Mouse (Mus musculus) midbrain, embryonic 15.5 days (tissue): ENCODE measurements around the gene Prl3c1. TPM values are rescaled to one million over a fixed set of nuclear protein-coding genes. Genes with fewer than 3 reads are reported as not detected.
"Not testable (repeated sequence)": the region's sequence is repeated elsewhere in the genome, so short reads cannot be mapped to it uniquely, and the experiment has no call there.

Source experiments
- ATAC-seq: fragments of 200-750 bp; cut with Nextera tagmentation; replicated peaks from 2 replicates; pipeline ENCODE4 v1.8.0; 2017; ENCODE audit warnings: moderate TSS enrichment
- H3K27ac ChIP-seq: fragments of 300-500 bp; sonication (generic); 2 replicates; pipeline ENCODE4 v1.5.1; 2015; ENCODE audit warnings: mild to moderate bottlenecking, inconsistent platforms
- H3K27me3 ChIP-seq: fragments of 300-500 bp; sonication (generic); replicated peaks from 2 replicates; pipeline ENCODE4 v1.6.1; 2015; ENCODE audit warnings: inconsistent platforms
- H3K36me3 ChIP-seq: fragments of 300-500 bp; sonication (generic); replicated peaks from 2 replicates; pipeline ENCODE4 v1.6.1; 2015; ENCODE audit warnings: inconsistent platforms
- H3K4me1 ChIP-seq: fragments of 300-500 bp; sonication (generic); 2 replicates; pipeline ENCODE4 v1.6.1; 2015; ENCODE audit warnings: inconsistent platforms
- H3K4me2 ChIP-seq: fragments of 300-500 bp; sonication (generic); 2 replicates; pipeline ENCODE4 v1.6.1; 2015; ENCODE audit warnings: inconsistent platforms, mild to moderate bottlenecking, moderate library complexity
- H3K4me3 ChIP-seq: fragments of 300-500 bp; sonication (generic); 2 replicates; pipeline ENCODE4 v1.5.1; 2015; ENCODE audit warnings: mild to moderate bottlenecking, inconsistent platforms
- H3K9ac ChIP-seq: fragments of 300-500 bp; sonication (generic); 2 replicates; pipeline ENCODE4 v1.6.1; 2015; ENCODE audit warnings: mild to moderate bottlenecking, inconsistent platforms
- H3K9me3 ChIP-seq: fragments of 300-500 bp; sonication (generic); 2 replicates; pipeline ENCODE4 v1.6.1; 2016; ENCODE audit warnings: inconsistent platforms
- WGBS: fragments of 180-500 bp; shearing (Covaris S2); methylation state at CpG from one replicate; pipeline ENCODE4 v1.1.7; 2015; ENCODE audit warnings: mixed read lengths; 5-methylcytosine and 5-hydroxymethylcytosine counted together
- polyA plus RNA-seq: library from polyadenylated mRNA; unstranded; fragments of >200 nt; fragmentation: Nextera tagmentation; extraction: Ambion mirVana; gene quantifications from 2 replicates; pipeline ENCODE4 v1.2.1, GENCODE M21; 2015

Prl3c1 gene
- polyA plus RNA-seq, result not detected in 2 replicates

DNA sequence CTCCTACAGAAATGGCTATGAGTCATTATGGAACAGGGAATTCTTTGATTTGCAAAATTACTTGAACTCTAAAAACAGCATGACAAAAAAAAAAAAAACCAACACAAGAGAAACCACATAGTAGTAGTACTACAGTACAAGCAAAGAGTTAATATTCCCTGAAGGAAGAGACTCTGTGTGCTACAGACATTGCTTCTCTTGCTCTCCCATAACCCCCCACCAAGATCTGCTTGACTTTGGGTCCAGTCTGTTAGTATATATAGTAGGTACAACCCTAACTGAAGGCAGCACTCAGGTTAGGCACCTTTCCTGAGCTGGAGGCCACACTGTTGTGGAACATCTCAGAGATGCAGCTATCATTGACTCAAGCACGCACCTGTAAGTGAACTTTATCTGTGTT is at the start of gene Prl3c1:
Gene Prl3c1, plus strand, starts transcription at position 301 of the 400 bp plus-strand sequence.
- 94% methylated on average over 1 of the region's 1 CpGs for WGBS
- ATAC-seq, result no peak
- Histone ChIP-seq H3K9me3 (no peaks in the 10 kb centered on the region), H3K36me3 (no peaks in the 10 kb centered on the region), H3K27me3 (no peaks in the 10 kb centered on the region), H3K4me1 (no peaks in the 10 kb centered on the region), H3K9ac (no peak within 1 kb of the TSS), H3K4me2 (no peak within 1 kb of the TSS), H3K27ac (no peak within 1 kb of the TSS), H3K4me3 (no peak within 1 kb of the TSS)

DNA sequence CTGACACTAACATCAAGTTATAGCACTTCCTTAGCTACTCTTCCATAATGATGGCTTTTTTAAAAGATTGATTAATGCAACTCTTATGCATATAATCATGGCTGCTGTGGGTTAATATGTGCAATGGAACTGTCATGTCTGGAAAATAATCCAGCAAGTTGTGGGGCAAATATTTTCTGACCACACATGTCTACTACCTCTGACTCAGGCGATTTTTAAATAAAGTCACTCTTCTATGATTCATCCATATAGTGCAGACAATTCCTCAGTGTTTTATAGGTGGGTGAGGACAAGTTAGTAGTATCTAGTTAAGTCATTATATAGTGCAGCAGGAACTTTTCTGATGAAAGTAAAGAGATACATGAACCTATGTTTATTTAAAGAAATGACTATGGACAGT is 48.2 kb upstream of the Prl3c1 start:
- no peaks in the 10 kb centered on the region for H3K27me3 ChIP-seq
- H3K4me2 ChIP-seq, result no peak overlapping the region
- no peaks in the 10 kb centered on the region for H3K36me3 ChIP-seq
- no peak overlapping the region for H3K27ac ChIP-seq
- no peaks in the 10 kb centered on the region for H3K9me3 ChIP-seq
- WGBS, result 76% methylated on average over 1 of the region's 1 CpGs
- H3K4me3 ChIP-seq, result no peak overlapping the region
- no peak for ATAC-seq
- no peaks in the 10 kb centered on the region for H3K4me1 ChIP-seq
- H3K9ac ChIP-seq, result no peak overlapping the region

DNA sequence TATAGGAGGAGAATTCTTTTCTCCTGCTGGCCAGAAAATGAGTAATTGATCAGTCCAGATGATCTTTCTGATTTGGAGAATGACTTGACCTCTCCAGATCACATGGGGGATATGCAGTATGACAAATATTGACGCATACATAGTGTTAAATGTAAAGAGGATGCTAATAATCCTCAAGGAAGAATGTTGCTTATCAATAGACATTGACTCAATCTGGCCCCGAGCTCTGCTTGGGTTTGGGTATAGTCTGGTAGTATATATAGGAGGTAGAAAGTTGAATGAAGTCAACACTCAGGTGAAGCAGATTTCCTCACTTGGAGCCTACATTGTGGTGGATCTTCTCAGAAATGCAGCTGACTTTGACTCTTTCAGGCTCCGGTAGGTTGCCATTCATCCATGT is 40.0 kb upstream of the Prl3c1 start, which contains the start of gene Prl3d3:
Gene Prl3d3, plus strand, starts transcription at position 301 of the 400 bp plus-strand sequence.
- not testable (repeated sequence) for ATAC-seq, H3K36me3 ChIP-seq
- 88% methylated on average over 3 of the region's 3 CpGs for WGBS

DNA sequence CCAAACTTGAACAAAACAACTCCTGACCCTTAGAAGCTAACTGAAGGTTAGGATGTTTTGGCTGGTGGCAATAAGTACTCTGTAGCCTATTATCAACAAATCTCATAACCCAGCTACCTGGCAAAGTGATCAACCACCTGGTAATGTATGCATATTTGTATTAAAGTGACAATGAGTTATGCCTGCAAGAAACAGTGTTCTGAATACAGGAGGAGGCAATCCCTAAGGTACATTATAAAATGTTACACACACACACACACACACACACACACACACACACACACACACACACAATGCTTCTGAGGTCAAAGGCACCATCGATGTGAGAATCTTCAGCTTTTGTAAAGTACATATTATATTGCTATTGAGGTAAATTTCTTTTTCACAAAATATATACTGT is 45.1 kb downstream of the Prl3c1 start, which contains the start of gene Prl3b1:
Gene Prl3b1, plus strand, starts transcription at position 301 of the 400 bp plus-strand sequence.
- H3K27ac ChIP-seq, result no peak within 1 kb of the TSS
- H3K4me2 ChIP-seq, result no peak within 1 kb of the TSS
- 100% methylated on average over 1 of the region's 1 CpGs for WGBS
- no peak for ATAC-seq
- H3K36me3 ChIP-seq, result no peaks in the 10 kb centered on the region
- no peak within 1 kb of the TSS for H3K9ac ChIP-seq
- H3K4me1 ChIP-seq, result no peaks in the 10 kb centered on the region
- H3K27me3 ChIP-seq, result no peaks in the 10 kb centered on the region
- H3K9me3 ChIP-seq, result no peaks in the 10 kb centered on the region
- H3K4me3 ChIP-seq, result no peak within 1 kb of the TSS

More for the DNA sequence above, 40.0 kb upstream of the Prl3c1 start, which contains the start of gene Prl3d3:
- not testable (repeated sequence) for H3K27ac ChIP-seq, H3K4me1 ChIP-seq, H3K27me3 ChIP-seq, H3K9me3 ChIP-seq, H3K4me3 ChIP-seq, H3K9ac ChIP-seq, H3K4me2 ChIP-seq

Other genes starting within 250 kb of the Prl3c1 start
- gene Prl, start 139.1 kb upstream of the Prl3c1 start, polyA plus RNA-seq, result not detected in 2 replicates
- gene Prl3d1, start 102.5 kb upstream of the Prl3c1 start, polyA plus RNA-seq, result not detected in 2 replicates
- not detected in 2 replicates for gene Prl3d2, start 75.0 kb upstream of the Prl3c1 start, polyA plus RNA-seq
- gene Prl3d3, start 39.9 kb upstream of the Prl3c1 start, polyA plus RNA-seq, result not detected in 2 replicates
- gene Prl3b1, start 45.2 kb downstream of the Prl3c1 start, polyA plus RNA-seq, result not detected in 2 replicates
- not detected in 2 replicates for gene Prl3a1, start 62.8 kb downstream of the Prl3c1 start, polyA plus RNA-seq
- gene Prl6a1, start 116.0 kb downstream of the Prl3c1 start, polyA plus RNA-seq, result not detected in 2 replicates
- gene Prl8a2, start 149.0 kb downstream of the Prl3c1 start, polyA plus RNA-seq, result not detected in 2 replicates
- gene Prl2b1, start 194.2 kb downstream of the Prl3c1 start, polyA plus RNA-seq, result not detected in 2 replicates
- not detected in 2 replicates for gene Prl8a6, start 242.0 kb downstream of the Prl3c1 start, polyA plus RNA-seq